Mouse (Mus musculus) MEL (cell line): ENCODE measurements around the gene Peli1. TPM values are rescaled to one million over a fixed set of nuclear protein-coding genes. Genes with fewer than 3 reads are reported as not detected.
"Not testable (repeated sequence)": the region's sequence is repeated elsewhere in the genome, so short reads cannot be mapped to it uniquely, and the experiment has no call there.

Experiments
- DNase-seq: peaks from one replicate; pipeline ENCODE4 v3.0.0; 2011; ENCODE audit warnings: low read depth, low spot score
- H3K27ac ChIP-seq: 2 replicates; pipeline ENCODE4 v1.5.1; 2012; ENCODE audit warnings: low read depth, mild to moderate bottlenecking, control low read depth, low read length, moderate library complexity; ENCODE audit not compliant: control insufficient read depth
- H3K27me3 ChIP-seq, 2 experiments: fragments of 150-350 bp in 1 of 2; sonication (generic) in 1 of 2; 2 replicates each; pipeline ENCODE4 v1.6.1; 2012; ENCODE audit warnings: low read length in 2 of 2, mild to moderate bottlenecking in 2 of 2, improper control_type of control experiment in 1 of 2, moderate library complexity in 1 of 2; ENCODE audit not compliant: insufficient read depth in 2 of 2, control insufficient read depth in 1 of 2
- H3K36me3 ChIP-seq, 2 experiments: 2 replicates each; pipeline ENCODE4 v1.6.1; 2012 to 2014; ENCODE audit warnings: low read length in 2 of 2, improper control_type of control experiment in 1 of 2, inconsistent platforms in 1 of 2, mild to moderate bottlenecking in 1 of 2; ENCODE audit not compliant: insufficient read depth in 2 of 2, control insufficient read depth in 1 of 2
- H3K4me1 ChIP-seq, 2 experiments: fragments of 150-350 bp in 1 of 2; sonication (generic) in 1 of 2; 2 replicates each; pipeline ENCODE4 v1.6.1; 2012; ENCODE audit warnings: low read length in 2 of 2, improper control_type of control experiment in 1 of 2, mild to moderate bottlenecking in 1 of 2; ENCODE audit not compliant: insufficient read depth in 2 of 2, control insufficient read depth in 1 of 2
- H3K4me3 ChIP-seq, 2 experiments: fragments of 150-350 bp in 1 of 2; sonication (generic) in 1 of 2; 2 replicates each; pipeline ENCODE4 v1.5.1; 2012; ENCODE audit warnings: low read depth in 2 of 2, low read length in 2 of 2, mild to moderate bottlenecking in 2 of 2, moderate library complexity in 2 of 2, control low read depth in 1 of 2, improper control_type of control experiment in 1 of 2; ENCODE audit not compliant: control insufficient read depth in 1 of 2, insufficient read depth in 1 of 2
- H3K79me2 ChIP-seq: 2 replicates; pipeline ENCODE4 v1.6.1; 2012; ENCODE audit warnings: mild to moderate bottlenecking, low read length, moderate library complexity; ENCODE audit not compliant: control insufficient read depth, poor library complexity, insufficient read depth
- H3K9ac ChIP-seq: 2 replicates; pipeline ENCODE4 v1.6.1; 2012; ENCODE audit warnings: low read depth, mild to moderate bottlenecking, control low read depth, low read length, moderate library complexity; ENCODE audit not compliant: control insufficient read depth, poor library complexity, severe bottlenecking
- H3K9me3 ChIP-seq: fragments of 150-350 bp; sonication (generic); replicated peaks from 2 replicates; pipeline ENCODE4 v1.6.1; 2012; ENCODE audit warnings: mild to moderate bottlenecking, low read length, improper control_type of control experiment, moderate library complexity; ENCODE audit not compliant: insufficient read depth
- BHLHE40 ChIP-seq: IDR thresholded peaks from 2 replicates; pipeline ENCODE4 v1.6.1; 2012; ENCODE audit warnings: low read depth, mild to moderate bottlenecking, inconsistent platforms, low read length, improper control_type of control experiment, borderline replicate concordance
- CHD2 ChIP-seq: IDR thresholded peaks from 2 replicates; pipeline ENCODE4 v1.6.1; 2011; ENCODE audit warnings: low read length, improper control_type of control experiment
- CTCF ChIP-seq, 3 experiments: IDR thresholded peaks in 2 of 3; conservative IDR thresholded peaks in 1 of 3; 2 replicates each; pipeline ENCODE4 v1.5.1; 2011 to 2012; ENCODE audit warnings: low read length in 3 of 3, low read depth in 2 of 3, mild to moderate bottlenecking in 2 of 3, improper control_type of control experiment in 1 of 3, inconsistent platforms in 1 of 3, mixed read lengths in 1 of 3, moderate library complexity in 1 of 3; ENCODE audit not compliant: control insufficient read depth in 1 of 3, insufficient read depth in 1 of 3, poor library complexity in 1 of 3, severe bottlenecking in 1 of 3
- E2F4 ChIP-seq: IDR thresholded peaks from 2 replicates; pipeline ENCODE4 v1.6.1; 2011; ENCODE audit warnings: low read depth, low read length, improper control_type of control experiment, borderline replicate concordance
- EP300 ChIP-seq, 2 experiments: IDR thresholded peaks; 2 replicates each; pipeline ENCODE4 v1.6.1; 2011; ENCODE audit warnings: improper control_type of control experiment in 2 of 2, low read length in 2 of 2, low read depth in 1 of 2, mild to moderate bottlenecking in 1 of 2
- ETS1 ChIP-seq: IDR thresholded peaks from 2 replicates; pipeline ENCODE4 v1.6.1; 2012; ENCODE audit warnings: low read depth, mild to moderate bottlenecking, inconsistent platforms, low read length, improper control_type of control experiment, moderate library complexity
- GATA1 ChIP-seq: IDR thresholded peaks from 2 replicates; pipeline ENCODE4 v1.6.1; 2011; ENCODE audit warnings: low read depth, low read length, improper control_type of control experiment
- HCFC1 ChIP-seq: IDR thresholded peaks from 2 replicates; pipeline ENCODE4 v1.6.1; 2012; ENCODE audit warnings: low read depth, mild to moderate bottlenecking, inconsistent platforms, low read length, improper control_type of control experiment, moderate library complexity
- KAT2A ChIP-seq: conservative IDR thresholded peaks from 2 replicates; pipeline ENCODE4 v1.6.1; 2012; ENCODE audit warnings: low read depth, low read length, improper control_type of control experiment, inconsistent platforms
- MAFK ChIP-seq: IDR thresholded peaks from 2 replicates; pipeline ENCODE4 v1.6.1; 2011; ENCODE audit warnings: low read depth, mild to moderate bottlenecking, low read length, improper control_type of control experiment, borderline replicate concordance
- MAX ChIP-seq: IDR thresholded peaks from 2 replicates; pipeline ENCODE4 v1.6.1; 2011; ENCODE audit warnings: low read length, improper control_type of control experiment
- MAZ ChIP-seq: IDR thresholded peaks from 2 replicates; pipeline ENCODE4 v1.6.1; 2012; ENCODE audit warnings: low read depth, mild to moderate bottlenecking, inconsistent platforms, low read length, improper control_type of control experiment
- MXI1 ChIP-seq: IDR thresholded peaks from 2 replicates; pipeline ENCODE4 v1.6.1; 2011; ENCODE audit warnings: mild to moderate bottlenecking, low read depth, low read length, improper control_type of control experiment
- MYB ChIP-seq: IDR thresholded peaks from 2 replicates; pipeline ENCODE4 v1.6.1; 2011; ENCODE audit warnings: mild to moderate bottlenecking, low read depth, low read length, improper control_type of control experiment
- POLR2A ChIP-seq, 2 experiments: IDR thresholded peaks; 2 replicates each; pipeline ENCODE4 v1.6.1; 2011 to 2012; ENCODE audit warnings: low read length in 2 of 2, mild to moderate bottlenecking in 2 of 2, control low read depth in 1 of 2, improper control_type of control experiment in 1 of 2, low read depth in 1 of 2, moderate library complexity in 1 of 2; ENCODE audit not compliant: control insufficient read depth in 1 of 2, insufficient read depth in 1 of 2, poor library complexity in 1 of 2
- POLR2AphosphoS2 ChIP-seq: IDR thresholded peaks from 2 replicates; pipeline ENCODE4 v1.6.1; 2011; ENCODE audit warnings: low read length, improper control_type of control experiment
- RAD21 ChIP-seq: IDR thresholded peaks from 2 replicates; pipeline ENCODE4 v1.6.1; 2011; ENCODE audit warnings: mild to moderate bottlenecking, low read depth, low read length, improper control_type of control experiment
- RCOR1 ChIP-seq: IDR thresholded peaks from 2 replicates; pipeline ENCODE4 v1.6.1; 2012; ENCODE audit warnings: low read depth, mild to moderate bottlenecking, inconsistent platforms, low read length, improper control_type of control experiment
- SMC3 ChIP-seq: IDR thresholded peaks from 2 replicates; pipeline ENCODE4 v1.6.1; 2011; ENCODE audit warnings: low read depth, low read length, improper control_type of control experiment
- TAL1 ChIP-seq: IDR thresholded peaks from 2 replicates; pipeline ENCODE4 v1.6.1; 2012; ENCODE audit warnings: mild to moderate bottlenecking, inconsistent platforms, low read length, moderate library complexity, mixed read lengths
- TBP ChIP-seq: IDR thresholded peaks from 2 replicates; pipeline ENCODE4 v1.8.0; 2011; ENCODE audit warnings: low read depth, low read length, improper control_type of control experiment
- TCF12 ChIP-seq: IDR thresholded peaks from 2 replicates; pipeline ENCODE4 v1.6.1; 2014; ENCODE audit warnings: low read depth, mild to moderate bottlenecking, inconsistent platforms, low read length, improper control_type of control experiment, moderate library complexity
- USF2 ChIP-seq, 2 experiments: IDR thresholded peaks; 2 replicates each; pipeline ENCODE4 v1.6.1; 2011 to 2012; ENCODE audit warnings: improper control_type of control experiment in 2 of 2, low read length in 2 of 2, borderline replicate concordance in 1 of 2, inconsistent platforms in 1 of 2, low read depth in 1 of 2, mild to moderate bottlenecking in 1 of 2; ENCODE audit not compliant: insufficient read depth in 1 of 2
- ZC3H11A ChIP-seq: IDR thresholded peaks from 2 replicates; pipeline ENCODE4 v1.6.1; 2012; ENCODE audit warnings: low read depth, mild to moderate bottlenecking, inconsistent platforms, low read length, improper control_type of control experiment
- ZKSCAN1 ChIP-seq: IDR thresholded peaks from 2 replicates; pipeline ENCODE4 v1.6.1; 2012; ENCODE audit warnings: low read depth, mild to moderate bottlenecking, inconsistent platforms, low read length, improper control_type of control experiment, moderate library complexity
- ZMIZ1 ChIP-seq: IDR thresholded peaks from 2 replicates; pipeline ENCODE4 v1.6.1; 2012; ENCODE audit warnings: low read depth, mild to moderate bottlenecking, inconsistent platforms, low read length, improper control_type of control experiment, moderate library complexity
- ZNF384 ChIP-seq: IDR thresholded peaks from 2 replicates; pipeline ENCODE4 v1.6.1; 2012; ENCODE audit warnings: low read depth, mild to moderate bottlenecking, inconsistent platforms, low read length, improper control_type of control experiment
- polyA plus RNA-seq, 2 experiments: library from polyadenylated mRNA; stranded (reverse) in 1 of 2; unstranded in 1 of 2; fragments of >175 nt in 1 of 2; fragments of >200 nt in 1 of 2; gene quantifications; 2 replicates each; pipeline versions ENCODE4 v1.2.1 to v1.2.4; 2012; ENCODE audit warnings: low replicate concordance in 2 of 2, low read depth in 1 of 2; ENCODE audit not compliant: insufficient read length in 2 of 2, insufficient read depth in 1 of 2, missing spikeins in 1 of 2
- total RNA-seq: library from RNA; depleted of rRNA; stranded (reverse); fragments of 300-350 nt; gene quantifications from 2 replicates; pipeline ENCODE4 v1.2.3, GENCODE M21; 2012

Peli1 gene
- total and polyA plus RNA-seq, 3 experiments: 7.5 to 11.6 TPM; not detected in 1

DNA sequence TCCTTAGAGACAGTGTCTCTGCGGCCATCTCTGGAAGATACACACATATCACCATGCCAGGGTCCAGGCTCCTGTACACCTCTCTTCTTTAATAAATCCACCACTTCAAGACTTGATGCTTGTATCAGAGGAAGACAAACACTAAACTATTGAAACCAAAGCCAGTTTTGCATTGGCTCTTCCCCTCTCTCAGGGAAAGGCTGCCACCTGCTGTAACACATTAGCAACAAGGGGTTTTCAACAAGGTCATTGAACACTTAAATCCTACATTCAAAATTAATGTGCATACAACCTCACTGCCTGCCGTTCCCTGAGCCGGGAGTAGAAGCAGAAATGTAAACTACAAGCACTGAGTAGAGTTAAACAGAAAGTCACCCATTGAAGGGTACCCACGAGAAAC, 87.3 kb downstream of the Peli1 start:
- Histone ChIP-seq H3K9me3 (no peaks in the 10 kb centered on the region), H3K4me1 (peaks cover 29 to 37% of the 10 kb centered on the region in 2 experiments), H3K79me2 (no peaks in the 10 kb centered on the region), H3K36me3 (peaks cover 0 to 42% of the 10 kb centered on the region in 2 experiments; a peak in 2 of 4 replicates), H3K27ac (no peak overlapping the region), H3K4me3 (no peak overlapping the region), H3K9ac (no peak overlapping the region), H3K27me3 (no peaks in the 10 kb centered on the region)
- DNase-seq: peak; percentile 74
- TF ChIP-seq SMC3: peak; percentile 96
- no peak for TF ChIP-seq KAT2A
- TF ChIP-seq GATA1: no peak
- TF ChIP-seq POLR2A (IDR thresholded peaks at IDR 0.05; ENCODE audit: control insufficient read depth in 1 of 2, insufficient read depth in 1 of 2, low read depth in 1 of 2, low read length in 2 of 2, poor library complexity in 1 of 2): no peak
- TF ChIP-seq CTCF (IDR thresholded peaks at IDR 0.05 in 2 of 3, conservative IDR thresholded peaks at IDR 0.05 in 1 of 3; ENCODE audit: control insufficient read depth in 1 of 3, insufficient read depth in 1 of 3, low read depth in 2 of 3, low read length in 3 of 3, poor library complexity in 1 of 3, severe bottlenecking in 1 of 3): peak; percentile 50 to 91 (median 58)
- TF ChIP-seq ZKSCAN1: no peak
- no peak for TF ChIP-seq E2F4
- peak; percentile 94 for TF ChIP-seq ZC3H11A
- TF ChIP-seq EP300 (IDR thresholded peaks at IDR 0.05; ENCODE audit: low read depth in 1 of 2, low read length in 2 of 2): no peak
- no peak for TF ChIP-seq ZMIZ1
- peak; percentile 97 for TF ChIP-seq RAD21

DNA sequence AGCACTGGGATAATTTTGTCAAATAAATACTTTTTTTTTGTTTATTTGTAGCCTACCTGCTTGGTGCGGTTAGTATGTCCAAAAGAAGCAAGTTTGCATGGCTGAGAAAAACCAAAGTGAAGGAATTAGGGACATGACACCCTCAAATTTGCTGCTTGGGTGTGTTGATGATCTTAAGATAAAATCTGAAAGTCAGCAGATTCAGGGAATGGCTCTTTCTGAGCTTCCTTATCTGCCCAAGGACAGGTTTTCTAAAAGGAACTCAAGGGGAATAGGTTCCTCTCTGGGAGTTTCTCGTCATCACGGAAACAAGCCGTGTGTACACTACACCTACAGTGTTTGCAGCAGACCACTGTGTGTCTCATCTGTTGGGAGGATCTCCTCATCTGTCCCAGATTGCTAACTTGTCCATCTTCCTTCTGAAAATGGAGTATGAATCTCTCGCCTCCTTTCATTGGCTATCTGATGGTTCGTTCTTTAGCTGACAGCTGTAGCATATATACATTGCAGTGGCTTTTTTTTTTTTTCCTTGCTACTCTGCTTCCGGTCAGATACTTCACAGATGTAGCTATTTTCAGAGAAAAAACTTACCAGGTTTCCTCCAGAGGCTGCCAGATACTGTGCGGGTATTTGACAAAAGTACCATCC, 88.0 kb downstream of the Peli1 start:
- peak; percentile 44 for DNase-seq
- H3K27ac ChIP-seq: 0 out of 2 replicates have a peak overlapping the region, but pooled peaks have one; percentile 5
- H3K9ac ChIP-seq: no peak overlapping the region; the same call in 1 of the 2 replicates
- H3K27me3 ChIP-seq: no peaks in the 10 kb centered on the region
- no peaks in the 10 kb centered on the region for H3K9me3 ChIP-seq
- peaks cover 0 to 35% of the 10 kb centered on the region in 2 experiments; a peak in 2 of 4 replicates for H3K36me3 ChIP-seq
- H3K79me2 ChIP-seq: no peaks in the 10 kb centered on the region
- H3K4me1 ChIP-seq: peaks cover 29 to 30% of the 10 kb centered on the region in 2 experiments
- TF ChIP-seq TBP (no peak), RCOR1 (no peak), POLR2A (IDR thresholded peaks at IDR 0.05; ENCODE audit: control insufficient read depth in 1 of 2, insufficient read depth in 1 of 2, low read depth in 1 of 2, low read length in 2 of 2, poor library complexity in 1 of 2) (no peak), CHD2 (no peak), ETS1 (peak; percentile 29; the same call in 1 of the 2 replicates), TAL1 (peak; percentile 39; the same call in 1 of the 2 replicates), MAFK (peak; percentile 25; the same call in 1 of the 2 replicates), BHLHE40 (no peak), GATA1 (peak; percentile 59; the same call in 1 of the 2 replicates), ZMIZ1 (no peak), MAZ (no peak), POLR2AphosphoS2 (no peak), ZKSCAN1 (no peak), ZNF384 (peak; percentile 80), EP300 (IDR thresholded peaks at IDR 0.05; ENCODE audit: low read depth in 1 of 2, low read length in 2 of 2) (peak; percentile 28 to 76; a peak in 3 of 4 replicates), USF2 (IDR thresholded peaks at IDR 0.05; ENCODE audit: borderline replicate concordance in 1 of 2, insufficient read depth in 1 of 2, low read depth in 1 of 2, low read length in 2 of 2) (no peak), TCF12 (no peak), MAX (0 out of 2 replicates have a peak, but pooled peaks have one; percentile 18), MXI1 (no peak), ZC3H11A (0 out of 2 replicates have a peak, but pooled peaks have one; percentile 2), MYB (no peak), KAT2A (no peak), E2F4 (no peak), HCFC1 (0 out of 2 replicates have a peak, but pooled peaks have one; percentile 11)
- peak overlapping the region; percentile 7 to 17; a peak in 3 of 4 replicates for H3K4me3 ChIP-seq

DNA sequence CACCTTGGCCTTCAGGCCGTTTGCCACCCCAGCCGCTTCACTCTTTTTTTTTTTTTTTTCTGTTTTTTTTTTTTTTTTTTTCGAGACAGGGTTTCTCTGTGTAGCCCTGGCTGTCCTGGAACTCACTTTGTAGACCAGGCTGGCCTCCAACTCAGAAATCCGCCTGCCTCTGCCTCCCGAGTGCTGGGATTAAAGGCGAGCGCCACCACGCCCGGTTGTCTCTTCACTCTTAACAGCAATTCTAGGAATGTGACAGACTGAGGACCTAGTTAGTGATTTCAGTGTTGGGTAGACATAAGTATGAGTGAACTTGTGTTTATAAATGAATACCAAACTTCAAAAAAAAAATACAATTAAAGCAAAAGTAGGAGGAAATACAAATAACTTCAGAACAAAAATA, 88.8 kb downstream of the Peli1 start:
- H3K4me1 ChIP-seq: peaks cover 23 to 25% of the 10 kb centered on the region in 2 experiments
- H3K79me2 ChIP-seq, H3K27ac ChIP-seq, H3K4me3 ChIP-seq, H3K27me3 ChIP-seq, H3K9ac ChIP-seq, DNase-seq, H3K9me3 ChIP-seq: not testable (repeated sequence)
- peaks cover 0 to 28% of the 10 kb centered on the region in 2 experiments; a peak in 2 of 4 replicates for H3K36me3 ChIP-seq
